Mouse (Mus musculus): ENCODE results near the gene Wdfy2.

- TF ChIP-seq EP300 (IDR thresholded peaks at IDR 0.05; ENCODE audit: insufficient read depth, low read depth, low read length): no peak
- no peak for TF ChIP-seq CTCF (IDR thresholded peaks at IDR 0.05; ENCODE audit: low read depth, low read length)
These were observed 40.6 kb downstream of the Wdfy2 start for GRCm38 (mm10) chr14:62878076-62878475.

Measured in ES-Bruce4 (cell line).